Mouse (Mus musculus) MEL (cell line): ENCODE data around the gene Tshz2. TPM values are rescaled to one million over a fixed set of nuclear protein-coding genes. Genes with fewer than 3 reads are reported as not detected.

ENCODE experiments used
- DNase-seq: peaks from one replicate; pipeline ENCODE4 v3.0.0; 2011; ENCODE audit warnings: low read depth, low spot score
- H3K27ac ChIP-seq: 2 replicates; pipeline ENCODE4 v1.5.1; 2012; ENCODE audit warnings: low read depth, mild to moderate bottlenecking, control low read depth, low read length, moderate library complexity; ENCODE audit not compliant: control insufficient read depth
- H3K27me3 ChIP-seq, 2 experiments: fragments of 150-350 bp in 1 of 2; sonication (generic) in 1 of 2; 2 replicates each; pipeline ENCODE4 v1.6.1; 2012; ENCODE audit warnings: low read length in 2 of 2, mild to moderate bottlenecking in 2 of 2, improper control_type of control experiment in 1 of 2, moderate library complexity in 1 of 2; ENCODE audit not compliant: insufficient read depth in 2 of 2, control insufficient read depth in 1 of 2
- H3K36me3 ChIP-seq, 2 experiments: 2 replicates each; pipeline ENCODE4 v1.6.1; 2012 to 2014; ENCODE audit warnings: low read length in 2 of 2, improper control_type of control experiment in 1 of 2, inconsistent platforms in 1 of 2, mild to moderate bottlenecking in 1 of 2; ENCODE audit not compliant: insufficient read depth in 2 of 2, control insufficient read depth in 1 of 2
- H3K4me1 ChIP-seq, 2 experiments: fragments of 150-350 bp in 1 of 2; sonication (generic) in 1 of 2; 2 replicates each; pipeline ENCODE4 v1.6.1; 2012; ENCODE audit warnings: low read length in 2 of 2, improper control_type of control experiment in 1 of 2, mild to moderate bottlenecking in 1 of 2; ENCODE audit not compliant: insufficient read depth in 2 of 2, control insufficient read depth in 1 of 2
- H3K4me3 ChIP-seq, 2 experiments: fragments of 150-350 bp in 1 of 2; sonication (generic) in 1 of 2; 2 replicates each; pipeline ENCODE4 v1.5.1; 2012; ENCODE audit warnings: low read depth in 2 of 2, low read length in 2 of 2, mild to moderate bottlenecking in 2 of 2, moderate library complexity in 2 of 2, control low read depth in 1 of 2, improper control_type of control experiment in 1 of 2; ENCODE audit not compliant: control insufficient read depth in 1 of 2, insufficient read depth in 1 of 2
- H3K79me2 ChIP-seq: 2 replicates; pipeline ENCODE4 v1.6.1; 2012; ENCODE audit warnings: mild to moderate bottlenecking, low read length, moderate library complexity; ENCODE audit not compliant: control insufficient read depth, poor library complexity, insufficient read depth
- H3K9ac ChIP-seq: 2 replicates; pipeline ENCODE4 v1.6.1; 2012; ENCODE audit warnings: low read depth, mild to moderate bottlenecking, control low read depth, low read length, moderate library complexity; ENCODE audit not compliant: control insufficient read depth, poor library complexity, severe bottlenecking
- H3K9me3 ChIP-seq: fragments of 150-350 bp; sonication (generic); replicated peaks from 2 replicates; pipeline ENCODE4 v1.6.1; 2012; ENCODE audit warnings: mild to moderate bottlenecking, low read length, improper control_type of control experiment, moderate library complexity; ENCODE audit not compliant: insufficient read depth
- BHLHE40 ChIP-seq: IDR thresholded peaks from 2 replicates; pipeline ENCODE4 v1.6.1; 2012; ENCODE audit warnings: low read depth, mild to moderate bottlenecking, inconsistent platforms, low read length, improper control_type of control experiment, borderline replicate concordance
- CHD1 ChIP-seq: IDR thresholded peaks from 2 replicates; pipeline ENCODE4 v1.6.1; 2012; ENCODE audit warnings: low read depth, mild to moderate bottlenecking, inconsistent platforms, low read length, improper control_type of control experiment
- CHD2 ChIP-seq: IDR thresholded peaks from 2 replicates; pipeline ENCODE4 v1.6.1; 2011; ENCODE audit warnings: low read length, improper control_type of control experiment
- E2F4 ChIP-seq: IDR thresholded peaks from 2 replicates; pipeline ENCODE4 v1.6.1; 2011; ENCODE audit warnings: low read depth, low read length, improper control_type of control experiment, borderline replicate concordance
- ELF1 ChIP-seq: IDR thresholded peaks from 2 replicates; pipeline ENCODE4 v1.6.1; 2014; ENCODE audit warnings: low read depth, mild to moderate bottlenecking, inconsistent platforms, low read length, improper control_type of control experiment, moderate library complexity
- GABPA ChIP-seq: IDR thresholded peaks from 2 replicates; pipeline ENCODE4 v1.6.1; 2012; ENCODE audit warnings: low read depth, mild to moderate bottlenecking, inconsistent platforms, low read length, improper control_type of control experiment, moderate library complexity
- GATA1 ChIP-seq: IDR thresholded peaks from 2 replicates; pipeline ENCODE4 v1.6.1; 2011; ENCODE audit warnings: low read depth, low read length, improper control_type of control experiment
- HCFC1 ChIP-seq: IDR thresholded peaks from 2 replicates; pipeline ENCODE4 v1.6.1; 2012; ENCODE audit warnings: low read depth, mild to moderate bottlenecking, inconsistent platforms, low read length, improper control_type of control experiment, moderate library complexity
- KAT2A ChIP-seq: conservative IDR thresholded peaks from 2 replicates; pipeline ENCODE4 v1.6.1; 2012; ENCODE audit warnings: low read depth, low read length, improper control_type of control experiment, inconsistent platforms
- MAFK ChIP-seq: IDR thresholded peaks from 2 replicates; pipeline ENCODE4 v1.6.1; 2011; ENCODE audit warnings: low read depth, mild to moderate bottlenecking, low read length, improper control_type of control experiment, borderline replicate concordance
- MAX ChIP-seq: IDR thresholded peaks from 2 replicates; pipeline ENCODE4 v1.6.1; 2011; ENCODE audit warnings: low read length, improper control_type of control experiment
- MAZ ChIP-seq: IDR thresholded peaks from 2 replicates; pipeline ENCODE4 v1.6.1; 2012; ENCODE audit warnings: low read depth, mild to moderate bottlenecking, inconsistent platforms, low read length, improper control_type of control experiment
- MXI1 ChIP-seq: IDR thresholded peaks from 2 replicates; pipeline ENCODE4 v1.6.1; 2011; ENCODE audit warnings: mild to moderate bottlenecking, low read depth, low read length, improper control_type of control experiment
- MYB ChIP-seq: IDR thresholded peaks from 2 replicates; pipeline ENCODE4 v1.6.1; 2011; ENCODE audit warnings: mild to moderate bottlenecking, low read depth, low read length, improper control_type of control experiment
- NELFE ChIP-seq: IDR thresholded peaks from 2 replicates; pipeline ENCODE4 v1.6.1; 2011; ENCODE audit warnings: low read depth, low read length, improper control_type of control experiment
- NRF1 ChIP-seq: IDR thresholded peaks from 2 replicates; pipeline ENCODE4 v1.6.1; 2014; ENCODE audit warnings: low read depth, mild to moderate bottlenecking, inconsistent platforms, low read length, improper control_type of control experiment, moderate library complexity; ENCODE audit not compliant: poor library complexity, insufficient read depth, severe bottlenecking
- POLR2AphosphoS2 ChIP-seq: IDR thresholded peaks from 2 replicates; pipeline ENCODE4 v1.6.1; 2011; ENCODE audit warnings: low read length, improper control_type of control experiment
- POLR2AphosphoS5 ChIP-seq: IDR thresholded peaks from 2 replicates; pipeline ENCODE4 v1.6.1; 2012; ENCODE audit warnings: low read depth, borderline replicate concordance, mild to moderate bottlenecking, inconsistent platforms, low read length, moderate library complexity, mixed read lengths
- RAD21 ChIP-seq: IDR thresholded peaks from 2 replicates; pipeline ENCODE4 v1.6.1; 2011; ENCODE audit warnings: mild to moderate bottlenecking, low read depth, low read length, improper control_type of control experiment
- SMC3 ChIP-seq: IDR thresholded peaks from 2 replicates; pipeline ENCODE4 v1.6.1; 2011; ENCODE audit warnings: low read depth, low read length, improper control_type of control experiment
- TAL1 ChIP-seq: IDR thresholded peaks from 2 replicates; pipeline ENCODE4 v1.6.1; 2012; ENCODE audit warnings: mild to moderate bottlenecking, inconsistent platforms, low read length, moderate library complexity, mixed read lengths
- TBP ChIP-seq: IDR thresholded peaks from 2 replicates; pipeline ENCODE4 v1.8.0; 2011; ENCODE audit warnings: low read depth, low read length, improper control_type of control experiment
- UBTF ChIP-seq: IDR thresholded peaks from 2 replicates; pipeline ENCODE4 v1.6.1; 2012; ENCODE audit warnings: low read depth, mild to moderate bottlenecking, inconsistent platforms, low read length, improper control_type of control experiment, moderate library complexity, borderline replicate concordance; ENCODE audit not compliant: insufficient read depth
- USF1 ChIP-seq: IDR thresholded peaks from 2 replicates; pipeline ENCODE4 v1.6.1; 2014; ENCODE audit warnings: low read depth, mild to moderate bottlenecking, inconsistent platforms, low read length, improper control_type of control experiment, moderate library complexity
- USF2 ChIP-seq, 2 experiments: IDR thresholded peaks; 2 replicates each; pipeline ENCODE4 v1.6.1; 2011 to 2012; ENCODE audit warnings: improper control_type of control experiment in 2 of 2, low read length in 2 of 2, borderline replicate concordance in 1 of 2, inconsistent platforms in 1 of 2, low read depth in 1 of 2, mild to moderate bottlenecking in 1 of 2; ENCODE audit not compliant: insufficient read depth in 1 of 2
- ZC3H11A ChIP-seq: IDR thresholded peaks from 2 replicates; pipeline ENCODE4 v1.6.1; 2012; ENCODE audit warnings: low read depth, mild to moderate bottlenecking, inconsistent platforms, low read length, improper control_type of control experiment
- ZMIZ1 ChIP-seq: IDR thresholded peaks from 2 replicates; pipeline ENCODE4 v1.6.1; 2012; ENCODE audit warnings: low read depth, mild to moderate bottlenecking, inconsistent platforms, low read length, improper control_type of control experiment, moderate library complexity
- ZNF384 ChIP-seq: IDR thresholded peaks from 2 replicates; pipeline ENCODE4 v1.6.1; 2012; ENCODE audit warnings: low read depth, mild to moderate bottlenecking, inconsistent platforms, low read length, improper control_type of control experiment
- polyA plus RNA-seq, 2 experiments: library from polyadenylated mRNA; stranded (reverse) in 1 of 2; unstranded in 1 of 2; fragments of >175 nt in 1 of 2; fragments of >200 nt in 1 of 2; gene quantifications; 2 replicates each; pipeline versions ENCODE4 v1.2.1 to v1.2.4; 2012; ENCODE audit warnings: low replicate concordance in 2 of 2, low read depth in 1 of 2; ENCODE audit not compliant: insufficient read length in 2 of 2, insufficient read depth in 1 of 2, missing spikeins in 1 of 2
- total RNA-seq: library from RNA; depleted of rRNA; stranded (reverse); fragments of 300-350 nt; gene quantifications from 2 replicates; pipeline ENCODE4 v1.2.3, GENCODE M21; 2012

The Tshz2 gene
- total and polyA plus RNA-seq, 3 experiments, result not detected

DNA sequence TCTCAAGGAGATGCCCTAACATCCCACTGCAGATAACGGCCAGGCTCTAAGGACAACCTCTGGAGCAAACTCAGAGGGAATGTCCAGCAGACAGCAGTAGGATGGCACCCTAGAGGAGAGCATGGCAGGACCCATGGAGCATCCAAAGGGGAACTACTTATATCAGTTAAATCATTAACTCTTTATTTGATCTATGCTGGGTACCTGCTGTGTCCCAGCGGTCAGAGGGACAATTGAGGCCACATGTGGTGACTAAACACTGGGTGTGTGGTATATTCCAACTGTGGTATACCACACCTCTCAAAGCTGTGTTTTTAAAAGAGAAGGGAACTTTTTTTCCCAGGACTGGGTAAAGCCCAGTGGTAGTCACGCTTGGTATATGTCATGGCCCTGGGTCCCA, 134.5 kb downstream of the Tshz2 start:
- no peak overlapping the region for H3K9ac ChIP-seq
- no peaks in the 10 kb centered on the region for H3K36me3 ChIP-seq
- no peaks in the 10 kb centered on the region for H3K4me1 ChIP-seq
- no peak overlapping the region for H3K27ac ChIP-seq
- no peaks in the 10 kb centered on the region for H3K79me2 ChIP-seq
- TF ChIP-seq MXI1 (no peak), CHD1 (no peak), POLR2AphosphoS2 (no peak), NELFE (no peak), CHD2 (no peak), MAFK (no peak), TBP (no peak), MAZ (no peak), ELF1 (no peak), MAX (no peak), USF1 (no peak), RAD21 (no peak), E2F4 (no peak), POLR2AphosphoS5 (no peak), GATA1 (no peak), BHLHE40 (no peak), KAT2A (no peak), GABPA (no peak), ZNF384 (no peak)
- TF ChIP-seq, all 39 proteins: peak for 0
- no peaks in the 10 kb centered on the region for H3K9me3 ChIP-seq
- DNase-seq, result no peak
- H3K4me3 ChIP-seq, result no peak overlapping the region
- H3K27me3 ChIP-seq, result no peaks in the 10 kb centered on the region

GRCm38 (mm10) chr2:169775078-169775477, 142.3 kb downstream of the Tshz2 start:
- Histone ChIP-seq H3K9me3 (no peaks in the 10 kb centered on the region), H3K27me3 (no peaks in the 10 kb centered on the region), H3K4me3 (no peak overlapping the region)
- no peak for TF ChIP-seq TAL1
- no peak for TF ChIP-seq MAZ
- no peak for TF ChIP-seq ZMIZ1
- no peak for TF ChIP-seq MAX
- TF ChIP-seq MYB, result no peak
- no peak for TF ChIP-seq HCFC1
- TF ChIP-seq POLR2AphosphoS2, result no peak
- TF ChIP-seq SMC3, result no peak
- no peak for TF ChIP-seq NRF1
- TF ChIP-seq CHD2, result no peak
- TF ChIP-seq UBTF, result no peak
- TF ChIP-seq ZC3H11A, result no peak
- TF ChIP-seq USF2 (IDR thresholded peaks at IDR 0.05; ENCODE audit: borderline replicate concordance in 1 of 2, insufficient read depth in 1 of 2, low read depth in 1 of 2, low read length in 2 of 2), result no peak
- no peak for TF ChIP-seq ELF1
- no peak for TF ChIP-seq MAFK
- TF ChIP-seq, all 39 proteins: peak for 0
- H3K36me3 ChIP-seq, result no peaks in the 10 kb centered on the region
- no peaks in the 10 kb centered on the region for H3K79me2 ChIP-seq
- no peak overlapping the region for H3K9ac ChIP-seq
- no peaks in the 10 kb centered on the region for H3K4me1 ChIP-seq
- DNase-seq, result no peak
- H3K27ac ChIP-seq, result no peak overlapping the region
